Comparison of ENCODE assay signal across 28 mouse cellular contexts in genomic region chr3:42467125-42467524, GRCm38 (mm10).
"Had no signal": no experiment of that assay in that cellular context is flagged by ENCODE, and none has a peak within 500 bp of the region (broad histone marks: within the 10 kb centered on the region; RNA-seq: fewer than 3 reads in every experiment).

No protein-coding gene starts in this region.

- H3K4me1 ChIP-seq: embryonic facial prominence, embryonic 10.5 days; embryonic facial prominence, embryonic 12.5 days; embryonic facial prominence, embryonic 13.5 days; embryonic facial prominence, embryonic 15.5 days; forebrain, embryonic 10.5 days; forebrain, embryonic 12.5 days; forebrain, embryonic 13.5 days; forebrain, embryonic 15.5 days had no signal

- H3K36me3 ChIP-seq: embryonic facial prominence, embryonic 10.5 days; embryonic facial prominence, embryonic 12.5 days; embryonic facial prominence, embryonic 13.5 days; embryonic facial prominence, embryonic 15.5 days; forebrain, embryonic 10.5 days; forebrain, embryonic 12.5 days; forebrain, embryonic 15.5 days had no signal

- ATAC-seq: forebrain, embryonic 13.5 days; forebrain, embryonic 14.5 days; forebrain, embryonic 15.5 days; forebrain, embryonic 16.5 days; forebrain, postnatal 0 days had no signal

- H3K27me3 ChIP-seq: embryonic facial prominence, embryonic 12.5 days; embryonic facial prominence, embryonic 13.5 days; embryonic facial prominence, embryonic 15.5 days; forebrain, embryonic 12.5 days; forebrain, embryonic 13.5 days; forebrain, embryonic 15.5 days had no signal

- H3K4me3 ChIP-seq: embryonic facial prominence, embryonic 10.5 days; embryonic facial prominence, embryonic 12.5 days; embryonic facial prominence, embryonic 13.5 days; embryonic facial prominence, embryonic 15.5 days; erythroblast, embryonic 14.5 days; forebrain, embryonic 10.5 days; forebrain, embryonic 12.5 days; forebrain, embryonic 13.5 days; forebrain, embryonic 15.5 days; gastrocnemius, adult 2 months had no signal

- H3K4me2 ChIP-seq: embryonic facial prominence, embryonic 12.5 days; embryonic facial prominence, embryonic 13.5 days; embryonic facial prominence, embryonic 15.5 days; forebrain, embryonic 12.5 days; forebrain, embryonic 13.5 days; forebrain, embryonic 15.5 days had no signal

- H3K9me3 ChIP-seq: embryonic facial prominence, embryonic 10.5 days; embryonic facial prominence, embryonic 12.5 days; embryonic facial prominence, embryonic 13.5 days; embryonic facial prominence, embryonic 15.5 days; forebrain, embryonic 10.5 days; forebrain, embryonic 12.5 days; forebrain, embryonic 13.5 days; forebrain, embryonic 15.5 days had no signal

- H3K27ac ChIP-seq: embryonic facial prominence, embryonic 10.5 days; embryonic facial prominence, embryonic 12.5 days; embryonic facial prominence, embryonic 13.5 days; embryonic facial prominence, embryonic 15.5 days; forebrain, embryonic 10.5 days; forebrain, embryonic 12.5 days; forebrain, embryonic 13.5 days; forebrain, embryonic 15.5 days; gastrocnemius, adult 2 months had no signal

- H3K9ac ChIP-seq: embryonic facial prominence, embryonic 12.5 days; embryonic facial prominence, embryonic 13.5 days; embryonic facial prominence, embryonic 15.5 days; forebrain, embryonic 12.5 days; forebrain, embryonic 13.5 days; forebrain, embryonic 15.5 days; forebrain, postnatal 0 days had no signal

- DNase-seq: cerebellum, adult 2 months; cerebellum, adult 8-10 months; cerebellum, adult 9-10 months; cerebellum, adult 9-11 months; cerebellum, postnatal 10 days; cerebellum, postnatal 14 days; cerebellum, postnatal 25 days; cerebellum, postnatal 36 days; embryo, embryonic 11 days; forebrain, postnatal 0 days; gastrocnemius, adult 2 months; gastrocnemius, postnatal 10 days; gastrocnemius, postnatal 14 days; gastrocnemius, postnatal 25 days; gastrocnemius, postnatal 36 days; heart, adult 11 months; heart, adult 18-20 months had no signal
